Mouse (Mus musculus): ENCODE data around the gene Tex19.2.

DNA sequence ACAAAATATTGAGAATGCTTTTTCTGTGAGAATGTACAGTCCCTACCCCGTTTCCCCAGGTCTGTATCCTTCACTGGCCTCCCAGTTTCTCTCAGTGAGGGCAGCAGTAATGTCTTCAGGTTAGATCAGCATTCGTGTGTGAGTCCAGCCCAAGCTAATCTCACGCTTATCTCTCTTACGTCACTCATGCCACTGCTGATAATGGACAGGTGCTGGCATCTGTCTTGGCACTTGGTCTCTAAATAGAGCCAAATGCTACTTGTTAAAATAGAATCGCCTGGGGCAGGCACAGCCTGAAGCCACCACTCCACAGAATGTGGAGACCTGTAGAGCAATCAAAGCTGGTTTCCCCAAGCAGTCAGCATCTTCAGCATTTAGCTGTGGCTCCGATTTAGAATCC, 29.5 kb downstream of the Tex19.2 start:
- no peak for TF ChIP-seq POLR2A (IDR thresholded peaks at IDR 0.05; ENCODE audit: low read depth, low read length)
- no peak for TF ChIP-seq CTCF (IDR thresholded peaks at IDR 0.05; ENCODE audit: borderline replicate concordance, insufficient read depth, low read length)
